Mouse (Mus musculus) megakaryocyte, embryonic 14.5 days (primary cell): ENCODE measurements around the gene Trim54.

Source experiments
- FLI1 ChIP-seq: IDR thresholded peaks from 2 replicates; pipeline ENCODE4 v1.6.1; 2012; ENCODE audit warnings: low read length, inconsistent platforms, mixed read lengths
- GATA1 ChIP-seq: IDR thresholded peaks from 3 replicates; pipeline ENCODE4 v1.6.1; 2012; ENCODE audit warnings: mixed read lengths, low read length, inconsistent platforms, borderline replicate concordance

- TF ChIP-seq GATA1 (no peak), FLI1 (no peak)
These were observed 45.5 kb upstream of the Trim54 start for GRCm38 (mm10) chr5:31071059-31071458.
